Mouse (Mus musculus) pancreas, adult 10 weeks (tissue): ENCODE measurements around the gene CN725425. TPM values are rescaled to one million over a fixed set of nuclear protein-coding genes. Genes with fewer than 3 reads are reported as not detected.

Experiments
- polyA plus RNA-seq: library from polyadenylated mRNA; stranded (reverse); fragments of 350-450 nt; fragmentation: Illumina TruSeq; extraction: RNeasy Lipid Tissue Mini Kit (QIAGEN cat#74804); gene quantifications from one replicate; pipeline ENCODE4 v1.2.3, GENCODE M21; 2015; ENCODE audit warnings: low read depth, low replicate concordance; ENCODE audit not compliant: insufficient read depth

CN725425 gene
- polyA plus RNA-seq, result not detected

GRCm38 (mm10) chr15:91199256-91199905 is at the start of gene CN725425:
Gene CN725425 (plus strand): TSS chr15:91199494.

GRCm38 (mm10) chr15:91191412-91192222 is 7.7 kb upstream of the CN725425 start, which contains the start of gene Abcd2:
Gene Abcd2 (minus strand): TSS chr15:91191799.

Other genes starting within 250 kb of the CN725425 start
- gene Kif21a, start 149.5 kb upstream of the CN725425 start, polyA plus RNA-seq, result 8.3 TPM
- 4.5 TPM for gene Abcd2, start 7.7 kb upstream of the CN725425 start, polyA plus RNA-seq